Mouse (Mus musculus) liver, adult 2 months (tissue): ENCODE results near the gene Rarb. TPM values are rescaled to one million over a fixed set of nuclear protein-coding genes. Genes with fewer than 3 reads are reported as not detected.

Source experiments
- DNase-seq: peaks from one replicate; pipeline ENCODE4 v3.0.0-alpha.2; 2011; ENCODE audit warnings: low read depth, low spot score; ENCODE audit errors: extremely low read depth
- H3K27ac ChIP-seq: fragments of 200-500 bp; replicated peaks from 2 replicates; pipeline ENCODE4 v1.5.1; 2012; ENCODE audit warnings: low read depth, mild to moderate bottlenecking, control low read depth, inconsistent platforms, low read length; ENCODE audit not compliant: insufficient read depth
- H3K27me3 ChIP-seq: fragments of 200-500 bp; 2 replicates; pipeline ENCODE4 v1.6.1; 2012; ENCODE audit warnings: mild to moderate bottlenecking, moderate library complexity, low read length, inconsistent platforms; ENCODE audit not compliant: control insufficient read depth, insufficient read depth
- H3K36me3 ChIP-seq: fragments of 200-500 bp; 2 replicates; pipeline ENCODE4 v1.6.1; 2012; ENCODE audit warnings: low read length, inconsistent platforms; ENCODE audit not compliant: control insufficient read depth, insufficient read depth
- H3K4me1 ChIP-seq: fragments of 200-500 bp; 2 replicates; pipeline ENCODE4 v1.6.1; 2011; ENCODE audit warnings: low read length; ENCODE audit not compliant: control insufficient read depth, insufficient read depth
- H3K4me3 ChIP-seq: fragments of 200-500 bp; 2 replicates; pipeline ENCODE4 v1.5.1; 2011; ENCODE audit warnings: low read depth, mild to moderate bottlenecking, control low read depth, low read length, moderate library complexity; ENCODE audit not compliant: insufficient read depth
- H3K79me2 ChIP-seq: fragments of 200-500 bp; 2 replicates; pipeline ENCODE4 v1.6.1; 2012; ENCODE audit warnings: inconsistent platforms, mild to moderate bottlenecking, low read length, moderate library complexity; ENCODE audit not compliant: control insufficient read depth, insufficient read depth
- H3K9ac ChIP-seq: fragments of 200-500 bp; 2 replicates; pipeline ENCODE4 v1.6.1; 2012; ENCODE audit warnings: low read depth, mild to moderate bottlenecking, control low read depth, inconsistent platforms, low read length
- CTCF ChIP-seq: fragments of 200-500 bp; IDR thresholded peaks from 2 replicates; pipeline ENCODE4 v1.5.1; 2011; ENCODE audit warnings: low read depth, low read length, control low read depth
- POLR2A ChIP-seq: fragments of 200-500 bp; IDR thresholded peaks from 2 replicates; pipeline ENCODE4 v1.6.1; 2011; ENCODE audit warnings: low read length, control low read depth; ENCODE audit not compliant: insufficient read depth; ENCODE audit errors: extremely low read depth
- WGBS: fragments of 180-500 bp; shearing (Covaris S2); methylation state at CpG from one replicate; pipeline ENCODE4 v1.1.7; 2018; 5-methylcytosine and 5-hydroxymethylcytosine counted together
- polyA plus RNA-seq: library from polyadenylated mRNA; depleted of rRNA; stranded (reverse); fragments of >200 nt; gene quantifications from 2 replicates; pipeline ENCODE4 v1.2.3, GENCODE M21; 2012
- total RNA-seq: library from RNA; depleted of rRNA; stranded (reverse); fragments of >200 nt; gene quantifications from 2 replicates; pipeline ENCODE4 v1.2.3, GENCODE M21; 2014

Rarb gene
- total and polyA plus RNA-seq, 2 experiments, result 2.8 to 6.9 TPM

GRCm38 (mm10) chr14:16605480-16605879 lies 213.5 kb downstream of the Rarb start:
- Histone ChIP-seq H3K4me1 (peaks cover 2% of the 10 kb centered on the region), H3K27ac (no peak overlapping the region), H3K27me3 (no peaks in the 10 kb centered on the region), H3K4me3 (no peak overlapping the region), H3K79me2 (no peaks in the 10 kb centered on the region), H3K36me3 (no peaks in the 10 kb centered on the region), H3K9ac (no peak overlapping the region)
- DNase-seq, result no peak
- TF ChIP-seq CTCF (no peak), POLR2A (no peak)

GRCm38 (mm10) chr14:16604469-16605064 lies 214.4 kb downstream of the Rarb start:
- Histone ChIP-seq H3K36me3 (no peaks in the 10 kb centered on the region), H3K9ac (no peak overlapping the region), H3K27ac (no peak overlapping the region), H3K4me1 (peaks cover 2% of the 10 kb centered on the region), H3K4me3 (no peak overlapping the region), H3K79me2 (no peaks in the 10 kb centered on the region), H3K27me3 (no peaks in the 10 kb centered on the region)
- WGBS, result 46% methylated on average over 8 of the region's 8 CpGs
- DNase-seq, result peak; percentile 14
- TF ChIP-seq CTCF (no peak), POLR2A (no peak)

- H3K27me3 ChIP-seq, result no peaks in the 10 kb centered on the region
- H3K27ac ChIP-seq, result no peak overlapping the region; the same call in 1 of the 2 replicates
- TF ChIP-seq POLR2A, result no peak
- no peak for TF ChIP-seq CTCF
- no peak overlapping the region for H3K4me3 ChIP-seq
- 38% methylated on average over 5 of the region's 5 CpGs for WGBS
- peak; percentile 22 for DNase-seq
- no peaks in the 10 kb centered on the region for H3K79me2 ChIP-seq
- no peaks in the 10 kb centered on the region for H3K36me3 ChIP-seq
- H3K9ac ChIP-seq, result no peak overlapping the region
- peaks cover 2% of the 10 kb centered on the region for H3K4me1 ChIP-seq
These were observed 215.8 kb downstream of the Rarb start for GRCm38 (mm10) chr14:16603040-16603590.

- DNase-seq, result no peak
- no peak for TF ChIP-seq POLR2A
- Histone ChIP-seq H3K79me2 (no peaks in the 10 kb centered on the region), H3K27ac (no peak overlapping the region), H3K9ac (no peak overlapping the region), H3K4me1 (peaks cover 2% of the 10 kb centered on the region; the same call in 1 of the 2 replicates), H3K4me3 (no peak overlapping the region), H3K36me3 (no peaks in the 10 kb centered on the region), H3K27me3 (no peaks in the 10 kb centered on the region)
- WGBS, result 95% methylated on average over 7 of the region's 7 CpGs
These were observed 219.7 kb downstream of the Rarb start for GRCm38 (mm10) chr14:16599224-16599623.

GRCm38 (mm10) chr14:16598074-16598501 lies 220.9 kb downstream of the Rarb start:
- Histone ChIP-seq H3K9ac (no peak overlapping the region), H3K36me3 (no peaks in the 10 kb centered on the region), H3K4me3 (no peak overlapping the region), H3K27me3 (no peaks in the 10 kb centered on the region), H3K79me2 (no peaks in the 10 kb centered on the region), H3K4me1 (no peaks in the 10 kb centered on the region), H3K27ac (0 out of 2 replicates have a peak overlapping the region, but pooled peaks have one; percentile 10)
- 52% methylated on average over 4 of the region's 4 CpGs for WGBS
- DNase-seq, result peak; percentile 13
- no peak for TF ChIP-seq POLR2A
- no peak for TF ChIP-seq CTCF

GRCm38 (mm10) chr14:16589139-16589538 lies 229.8 kb downstream of the Rarb start:
- no peak overlapping the region for H3K4me3 ChIP-seq
- TF ChIP-seq POLR2A (no peak), CTCF (no peak)
- H3K27ac ChIP-seq, result no peak overlapping the region
- H3K36me3 ChIP-seq, result no peaks in the 10 kb centered on the region
- no peaks in the 10 kb centered on the region for H3K27me3 ChIP-seq
- 90% methylated on average over 4 of the region's 4 CpGs for WGBS
- no peaks in the 10 kb centered on the region for H3K79me2 ChIP-seq
- no peak for DNase-seq
- no peak overlapping the region for H3K9ac ChIP-seq
- H3K4me1 ChIP-seq, result no peaks in the 10 kb centered on the region
